Mouse (Mus musculus) heart, adult 18-20 months (tissue): ENCODE results near the gene Bcl2l11. TPM values are rescaled to one million over a fixed set of nuclear protein-coding genes. Genes with fewer than 3 reads are reported as not detected.
"Not testable (repeated sequence)": the region's sequence is repeated elsewhere in the genome, so short reads cannot be mapped to it uniquely, and the experiment has no call there.

ENCODE experiments used
- DNase-seq, 2 experiments: peaks; one replicate each; pipeline ENCODE4 v3.0.0; 2021 to 2022; ENCODE audit warnings: mixed read lengths in 1 of 2
- long read RNA-seq, 2 experiments: library from polyadenylated mRNA; stranded (forward); transcript quantifications; one replicate each; pipeline ENCODE4 v2.0.0; 2021
- total RNA-seq, 2 experiments: library from RNA; stranded (reverse); gene quantifications; 2 replicates each; pipeline ENCODE4 v1.2.3; 2021

Bcl2l11 gene
- 10 to 100 TPM in 1 of 2 experiments, 1 to 10 TPM in 1; 8.1 to 10.3 TPM for total RNA-seq
- long read RNA-seq, experiment 1, partial matches to known transcripts = 0 of 7 reads
- long read RNA-seq, experiment 1, other reads (novel, unspliced or antisense) = 5 of 7 reads
- long read RNA-seq, experiment 2, partial matches to known transcripts = 0 of 1 reads
- long read RNA-seq, experiment 2, other reads (novel, unspliced or antisense) = 1 of 1 reads

- DNase-seq = peak; percentile 97 to 98
Observed at GRCm38 (mm10) chr2:128125635-128126470, at the start of gene Bcl2l11. Gene Bcl2l11, plus strand, starts transcription at chr2:128126038.

GRCm38 (mm10) chr2:128076936-128077335 is 48.9 kb upstream of the Bcl2l11 start:
- no peak for DNase-seq

- peak; percentile 26 to 39 for DNase-seq
Observed at GRCm38 (mm10) chr2:128078859-128079258, 47.0 kb upstream of the Bcl2l11 start.

GRCm38 (mm10) chr2:128079316-128079715 is 46.5 kb upstream of the Bcl2l11 start:
- no peak for DNase-seq

- DNase-seq = no peak
Observed at GRCm38 (mm10) chr2:128083844-128084243, 42.0 kb upstream of the Bcl2l11 start.

GRCm38 (mm10) chr2:128084607-128085006 is 41.2 kb upstream of the Bcl2l11 start:
- no peak for DNase-seq

GRCm38 (mm10) chr2:128085481-128085880 is 40.4 kb upstream of the Bcl2l11 start:
- DNase-seq = no peak

GRCm38 (mm10) chr2:128086301-128086886 is 39.4 kb upstream of the Bcl2l11 start:
- no peak for DNase-seq

- DNase-seq = no peak
Observed at GRCm38 (mm10) chr2:128086996-128087526, 38.8 kb upstream of the Bcl2l11 start.

GRCm38 (mm10) chr2:128087798-128088545 is 37.9 kb upstream of the Bcl2l11 start:
- no peak for DNase-seq

- no peak for DNase-seq
Observed at GRCm38 (mm10) chr2:128090283-128090885, 35.5 kb upstream of the Bcl2l11 start.

- DNase-seq = no peak
Observed at GRCm38 (mm10) chr2:128091431-128092369, 34.1 kb upstream of the Bcl2l11 start.

GRCm38 (mm10) chr2:128092451-128092850 is 33.4 kb upstream of the Bcl2l11 start:
- no peak for DNase-seq

- no peak for DNase-seq
Observed at GRCm38 (mm10) chr2:128094196-128094595, 31.6 kb upstream of the Bcl2l11 start.

- no peak for DNase-seq
Observed at GRCm38 (mm10) chr2:128094602-128095001, 31.2 kb upstream of the Bcl2l11 start.

- no peak for DNase-seq
Observed at GRCm38 (mm10) chr2:128095270-128095669, 30.6 kb upstream of the Bcl2l11 start.

GRCm38 (mm10) chr2:128096070-128096469 is 29.8 kb upstream of the Bcl2l11 start:
- no peak for DNase-seq

GRCm38 (mm10) chr2:128098118-128098517 is 27.7 kb upstream of the Bcl2l11 start:
- not testable (repeated sequence) for DNase-seq

GRCm38 (mm10) chr2:128102086-128102485 is 23.8 kb upstream of the Bcl2l11 start:
- peak in 1 of 2 experiments; percentile 18 for DNase-seq

GRCm38 (mm10) chr2:128104815-128105214 is 21.0 kb upstream of the Bcl2l11 start:
- peak; percentile 14 to 16 for DNase-seq
